Mouse (Mus musculus) kidney, adult 9 months (tissue): ENCODE results near the gene Clba1.

Experiments used
- DNase-seq: peaks from one replicate; pipeline ENCODE4 v3.0.0; 2022

Clba1 gene

DNA sequence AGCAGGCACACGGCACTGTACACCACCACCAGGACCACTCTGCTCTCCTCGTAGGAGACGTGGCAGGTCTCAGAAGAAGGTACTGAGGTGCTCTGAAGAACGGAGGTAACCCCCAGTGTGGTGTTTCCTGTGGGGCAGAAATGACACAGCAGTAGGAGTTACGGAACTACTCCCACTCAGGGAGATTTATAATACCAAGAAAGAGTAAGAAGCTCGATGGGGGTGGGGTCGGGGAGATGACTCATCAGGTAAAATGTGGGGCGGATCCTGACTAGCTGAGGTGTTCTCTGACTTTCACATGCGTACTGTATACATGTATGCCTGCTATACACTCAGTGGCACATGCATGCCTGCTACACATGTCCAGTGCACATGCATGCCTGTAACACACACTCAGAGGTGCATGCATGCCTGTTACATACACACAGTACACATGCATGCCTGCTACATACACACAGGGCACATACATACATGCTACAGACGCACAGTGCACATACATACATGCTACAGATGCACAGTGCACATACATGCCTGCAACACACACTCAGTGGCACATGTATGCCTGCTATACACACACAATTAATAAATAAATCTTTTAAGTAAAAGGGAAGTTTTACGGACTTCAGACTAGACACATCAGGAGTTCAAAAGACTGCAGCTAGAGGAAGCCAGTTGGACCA, 44.5 kb downstream of the Clba1 start:
- DNase-seq: no peak

GRCm38 (mm10) chr12:112854610-112855333, 46.0 kb downstream of the Clba1 start:
- no peak for DNase-seq

DNA sequence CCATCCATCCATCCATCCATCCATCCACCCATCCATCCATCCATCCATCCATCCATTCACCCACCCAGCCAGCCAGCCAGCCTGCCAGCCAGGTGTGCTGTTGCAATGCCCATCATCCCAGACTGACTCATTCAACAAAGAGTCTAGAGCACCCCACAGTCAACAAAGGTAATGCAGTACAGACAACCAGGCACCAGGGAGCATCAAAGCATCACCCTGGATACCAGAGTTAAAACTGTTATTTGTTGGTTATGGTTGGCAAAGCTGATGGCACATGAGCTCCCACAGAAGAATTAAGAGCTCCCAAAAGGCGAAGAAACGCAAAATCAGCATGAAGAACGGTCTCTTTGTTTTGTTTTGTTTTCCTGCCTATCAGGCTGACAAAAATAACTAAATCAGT, 47.6 kb downstream of the Clba1 start:
- DNase-seq: no peak

GRCm38 (mm10) chr12:112857021-112857925, 48.5 kb downstream of the Clba1 start:
- DNase-seq: no peak

GRCm38 (mm10) chr12:112858581-112859336, 50.0 kb downstream of the Clba1 start:
- DNase-seq: no peak

GRCm38 (mm10) chr12:112859930-112860329, 51.2 kb downstream of the Clba1 start:
- DNase-seq: no peak

- no peak for DNase-seq
Measured at GRCm38 (mm10) chr12:112860765-112861164, 52.0 kb downstream of the Clba1 start.

GRCm38 (mm10) chr12:112861911-112862321, 53.2 kb downstream of the Clba1 start:
- no peak for DNase-seq

- DNase-seq: no peak
Measured at GRCm38 (mm10) chr12:112864804-112865203, 56.1 kb downstream of the Clba1 start.
